Mouse (Mus musculus) cerebellum, adult 2 months (tissue): ENCODE data around the gene Epn3.
A peak's percentile ranks its signal among the peaks of the same experiment; 100 is the strongest.

ENCODE experiments used
- CTCF ChIP-seq: fragments of 200-500 bp; IDR thresholded peaks from 2 replicates; pipeline ENCODE4 v1.5.1; 2011; ENCODE audit warnings: low read depth, mild to moderate bottlenecking, control low read depth, low read length, moderate library complexity, borderline replicate concordance; ENCODE audit not compliant: insufficient read depth
- POLR2A ChIP-seq: fragments of 200-500 bp; IDR thresholded peaks from 2 replicates; pipeline ENCODE4 v1.6.1; 2011; ENCODE audit warnings: low read length, control low read depth, borderline replicate concordance; ENCODE audit not compliant: insufficient read depth

DNA sequence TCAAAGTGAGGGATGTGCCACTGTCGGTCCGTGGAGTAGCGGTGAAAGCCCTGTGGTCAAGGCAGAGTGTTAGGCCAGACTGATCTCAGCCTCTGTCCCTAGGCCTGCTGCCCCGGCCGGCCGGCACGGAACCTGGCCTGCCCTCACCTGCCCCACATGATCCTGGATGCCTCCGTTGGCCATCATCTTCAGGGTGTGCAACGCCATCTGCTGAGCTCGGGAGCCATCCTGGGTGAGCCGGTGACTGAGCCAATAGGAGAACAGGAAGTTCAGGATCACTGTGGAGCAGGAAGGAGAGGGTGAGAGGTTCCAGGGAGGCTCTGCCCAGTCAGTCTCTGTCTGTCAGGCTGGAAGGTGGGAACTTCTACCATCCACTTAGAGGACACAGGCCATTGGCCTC lies 16.3 kb downstream of the Epn3 start:
- TF ChIP-seq CTCF (peak; percentile 61; the same call in 1 of the 2 replicates), POLR2A (peak; percentile 30; the same call in 1 of the 2 replicates)
